8 mouse cellular contexts compared by ENCODE assay signal in genomic region chr10:41684548-41684996, GRCm38 (mm10). TPM values are rescaled to one million over a fixed set of nuclear protein-coding genes. Genes with fewer than 3 reads are reported as not detected.
DNase-seq lines count a peak whose midpoint lies in the region; ATAC-seq lines count a peak whose summit lies in the region.

No protein-coding gene starts in this region.

- peak overlapping the region; percentile 47 for H3K4me2 ChIP-seq in embryonic facial prominence, embryonic 14.5 days (ENCODE audit: low read depth, low read length)

- DNase-seq in heart, embryonic 10.5 days (ENCODE audit: low spot score): no peak
- no peak for DNase-seq in heart, postnatal 25 days (ENCODE audit: low spot score)
- DNase-seq in embryonic facial prominence, embryonic 14.5 days (ENCODE audit: low spot score): peak; percentile 20
- DNase-seq in kidney, adult 9 months: peak; percentile 85
- DNase-seq in lung, postnatal 25 days (ENCODE audit: low spot score): peak; percentile 38
- DNase-seq in testis, postnatal 14 days (ENCODE audit: low spot score): peak; percentile 31
- DNase-seq in layer of hippocampus, adult 8-10 months (ENCODE audit: low spot score in 2 of 2): no peak

- H3K27me3 ChIP-seq in heart, embryonic 10.5 days (ENCODE audit: insufficient read depth, poor library complexity, severe bottlenecking): peaks cover 8% of the 10 kb centered on the region
- no peaks in the 10 kb centered on the region for H3K27me3 ChIP-seq in embryonic facial prominence, embryonic 14.5 days (replicated peaks; ENCODE audit: control insufficient read depth, insufficient read depth, low read length)

- H3K27ac ChIP-seq in heart, embryonic 10.5 days: peak overlapping the region; percentile 36; the same call in 1 of the 2 replicates
- no peak overlapping the region for H3K27ac ChIP-seq in embryonic facial prominence, embryonic 14.5 days (replicated peaks; ENCODE audit: low read depth, low read length)

- peaks cover 7% of the 10 kb centered on the region; the same call in 1 of the 2 replicates for H3K4me1 ChIP-seq in heart, embryonic 10.5 days
- no peaks in the 10 kb centered on the region for H3K4me1 ChIP-seq in embryonic facial prominence, embryonic 14.5 days (ENCODE audit: control insufficient read depth, insufficient read depth, low read length)

- peak; percentile 21; the same call in 1 of the 2 replicates for ATAC-seq in embryonic facial prominence, embryonic 14.5 days (ENCODE audit: low read depth)
- ATAC-seq in erythroblast, adult 5-6 weeks (replicated peaks; ENCODE audit: low FRiP score, poor library complexity, severe bottlenecking): no peak

- 2% methylated on average over 21 of the region's 21 CpGs for WGBS in heart, embryonic 10.5 days
- WGBS in embryonic facial prominence, embryonic 14.5 days: 3% methylated on average over 21 of the region's 21 CpGs

- intact Hi-C loops in heart, postnatal 25 days (cut with DNase I): loop anchor here (10.0 kb wide), 3 partner anchors 250 to 680 kb away; partner anchors contain the start of genes Ak9 and Fig4

- peak overlapping the region; percentile 51 for H3K4me3 ChIP-seq in heart, embryonic 10.5 days
- H3K4me3 ChIP-seq in embryonic facial prominence, embryonic 14.5 days (ENCODE audit: low read depth, low read length): peak overlapping the region; percentile 14

- H3K9me3 ChIP-seq in heart, embryonic 10.5 days: no peaks in the 10 kb centered on the region
- H3K9me3 ChIP-seq in embryonic facial prominence, embryonic 14.5 days (ENCODE audit: control insufficient read depth, low read length): no peaks in the 10 kb centered on the region

- no peaks in the 10 kb centered on the region for H3K36me3 ChIP-seq in heart, embryonic 10.5 days
- no peaks in the 10 kb centered on the region for H3K36me3 ChIP-seq in embryonic facial prominence, embryonic 14.5 days (ENCODE audit: control insufficient read depth, insufficient read depth, low read length)

- H3K9ac ChIP-seq in embryonic facial prominence, embryonic 14.5 days (ENCODE audit: low read depth, low read length): peak overlapping the region; percentile 49

RNA-seq across cellular contexts. Expression of gene Ccdc162, which starts 31.9 kb away (rescaled TPM):
- polyA plus RNA-seq in heart, embryonic 10.5 days (2016; fragmentation: Nextera tagmentation; extraction: Ambion mirVana): 0.21 and 0.40 TPM in 2 replicates
- under 1 TPM; 0.08 to 0.14 TPM for total RNA-seq in heart, postnatal 25 days (2021)
- 1.6 and 2.4 TPM in 2 replicates for polyA plus RNA-seq in embryonic facial prominence, embryonic 14.5 days (2014; fragmentation: Nextera tagmentation; extraction: Ambion mirVana)
- 0.42 TPM in 1 of 2 replicates, not detected in the other for total RNA-seq in erythroblast, adult 5-6 weeks (2015; ENCODE audit: low replicate concordance)
- 0.51 TPM in 1 of 2 replicates, not detected in the other for total RNA-seq in erythroblast, adult 5-6 weeks (2017; ENCODE audit: low replicate concordance)
- total RNA-seq in layer of hippocampus, adult 8-10 months (2022): 1 to 10 TPM; 1.1 to 2.8 (median 2.0) TPM

Comparison
In these comparisons a context has a peak if more than half of its experiments do, and no peak if none do; other contexts are left out.
1. DNase-seq: peak in embryonic facial prominence, embryonic 14.5 days (single experiment), kidney, adult 9 months (single experiment), lung, postnatal 25 days (single experiment) and testis, postnatal 14 days (single experiment); none in heart, embryonic 10.5 days (single experiment), heart, postnatal 25 days (single experiment) and layer of hippocampus, adult 8-10 months (0 of 2).